Mouse (Mus musculus): ENCODE results near the gene Idh3a. TPM values are rescaled to one million over a fixed set of nuclear protein-coding genes. Genes with fewer than 3 reads are reported as not detected.

Idh3a gene
- polyA plus RNA-seq, 1 experiment from 2014 or later: 55.1 TPM

DNA sequence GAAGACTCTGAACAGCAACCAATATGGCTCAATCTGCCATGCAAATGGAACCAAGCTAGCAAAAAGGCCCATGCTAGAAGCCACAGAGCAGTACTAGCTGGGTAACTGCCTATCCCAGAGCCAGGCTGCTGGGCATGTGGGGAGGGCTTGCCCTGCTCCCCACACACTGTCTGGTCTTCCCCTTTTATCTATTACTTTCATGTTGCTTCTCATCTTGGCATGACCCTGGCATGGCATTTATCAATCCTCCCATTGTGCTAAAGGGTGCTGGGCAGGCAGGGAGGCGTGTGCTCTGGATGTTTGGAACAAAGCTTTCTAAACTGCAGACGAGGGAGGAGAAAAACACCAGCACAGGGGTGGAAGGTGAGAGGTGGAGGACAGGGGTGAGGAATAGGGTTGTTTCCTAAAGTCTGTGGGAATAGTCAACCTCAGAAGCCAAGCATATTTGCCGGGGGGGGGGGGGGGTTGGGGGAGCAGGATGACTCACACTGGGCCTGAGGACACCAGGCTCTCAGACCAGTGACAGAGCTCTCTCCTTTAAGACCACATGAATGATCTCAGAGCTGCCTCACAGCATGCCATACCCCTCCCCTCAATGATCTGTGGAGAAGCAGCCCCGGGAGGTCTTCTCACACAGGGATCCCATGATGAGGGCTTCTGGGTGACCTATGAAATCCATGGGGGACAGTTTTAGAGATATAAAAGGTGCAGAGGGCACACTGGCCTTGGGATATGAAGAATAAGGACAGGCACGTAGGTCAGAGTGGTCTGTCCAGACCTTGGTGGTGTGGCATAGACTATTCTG lies 51.6 kb downstream of the Idh3a start:
- Histone ChIP-seq H3K9me3 (replicated peaks; ENCODE audit: control insufficient read depth, low read length) (no peaks in the 10 kb centered on the region), H3K36me3 (ENCODE audit: control insufficient read depth, insufficient read depth) (no peaks in the 10 kb centered on the region), H3K4me1 (ENCODE audit: control insufficient read depth, low read depth, low read length) (no peaks in the 10 kb centered on the region; the same call in 1 of the 2 replicates), H3K4me3 (ENCODE audit: low read depth, low read length) (no peak overlapping the region), H3K9ac (ENCODE audit: low read depth, low read length) (no peak overlapping the region), H3K27ac (ENCODE audit: low read length) (no peak overlapping the region), H3K4me2 (ENCODE audit: low read depth, low read length) (no peak overlapping the region), H3K27me3 (ENCODE audit: control insufficient read depth, insufficient read depth, low read depth, low read length) (no peaks in the 10 kb centered on the region)
- WGBS (ENCODE audit: insufficient replicate concordance): 55% methylated on average over 5 of the region's 5 CpGs
- no peak for ATAC-seq (ENCODE audit: low read depth)

DNA sequence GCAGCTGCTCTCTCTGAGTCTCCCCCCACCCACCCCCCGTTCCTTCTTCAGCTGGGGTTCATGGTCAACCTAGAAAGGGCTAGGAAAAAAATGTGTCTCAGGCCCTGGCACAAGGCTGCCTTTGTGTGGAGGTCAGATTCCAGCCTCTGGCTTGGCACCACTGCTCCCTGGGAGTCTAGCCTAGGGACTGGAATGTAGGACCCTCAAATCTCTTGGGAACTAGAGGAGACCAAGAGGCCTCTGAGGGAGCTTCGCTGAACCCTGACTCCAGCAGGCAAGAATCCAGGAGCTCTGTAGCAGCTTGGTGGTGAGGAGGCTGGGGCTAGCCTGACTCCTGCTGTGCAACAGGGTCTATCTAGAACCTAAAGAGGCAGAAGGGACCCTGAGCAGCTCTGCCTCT lies 53.1 kb downstream of the Idh3a start:
- 33% methylated on average over 2 of the region's 2 CpGs for WGBS (ENCODE audit: insufficient replicate concordance)
- H3K4me2 ChIP-seq (ENCODE audit: low read depth, low read length): no peak overlapping the region
- no peaks in the 10 kb centered on the region; the same call in 1 of the 2 replicates for H3K4me1 ChIP-seq (ENCODE audit: control insufficient read depth, low read depth, low read length)
- no peak overlapping the region for H3K27ac ChIP-seq (ENCODE audit: low read length)
- no peaks in the 10 kb centered on the region for H3K9me3 ChIP-seq (replicated peaks; ENCODE audit: control insufficient read depth, low read length)
- H3K27me3 ChIP-seq (ENCODE audit: control insufficient read depth, insufficient read depth, low read depth, low read length): no peaks in the 10 kb centered on the region
- no peak overlapping the region for H3K4me3 ChIP-seq (ENCODE audit: low read depth, low read length)
- ATAC-seq (ENCODE audit: low read depth): no peak
- no peaks in the 10 kb centered on the region for H3K36me3 ChIP-seq (ENCODE audit: control insufficient read depth, insufficient read depth)
- no peak overlapping the region for H3K9ac ChIP-seq (ENCODE audit: low read depth, low read length)

DNA sequence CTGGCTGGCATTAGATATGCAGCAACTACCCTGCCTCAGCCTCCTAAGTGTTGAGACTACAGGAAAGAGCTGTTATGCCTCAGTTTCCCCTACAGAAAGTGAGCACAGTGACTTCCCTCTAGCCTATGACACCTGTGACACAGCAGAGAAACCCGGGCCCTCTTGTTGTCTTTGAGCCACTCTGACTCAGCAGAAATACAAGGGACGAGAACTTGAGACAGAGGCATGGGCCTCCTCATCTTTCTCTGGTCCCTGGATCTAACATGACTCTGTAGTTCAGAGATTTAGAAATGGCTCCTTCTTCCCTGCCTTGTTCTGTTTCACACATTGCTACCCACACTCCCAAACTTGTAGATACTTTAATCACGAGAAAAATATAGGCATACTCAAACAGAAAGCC lies 55.4 kb downstream of the Idh3a start:
- Histone ChIP-seq H3K27ac (ENCODE audit: low read length) (no peak overlapping the region), H3K27me3 (ENCODE audit: control insufficient read depth, insufficient read depth, low read depth, low read length) (no peaks in the 10 kb centered on the region), H3K4me2 (ENCODE audit: low read depth, low read length) (no peak overlapping the region), H3K4me1 (ENCODE audit: control insufficient read depth, low read depth, low read length) (no peaks in the 10 kb centered on the region; the same call in 1 of the 2 replicates), H3K36me3 (ENCODE audit: control insufficient read depth, insufficient read depth) (no peaks in the 10 kb centered on the region), H3K4me3 (ENCODE audit: low read depth, low read length) (no peak overlapping the region), H3K9ac (ENCODE audit: low read depth, low read length) (no peak overlapping the region), H3K9me3 (replicated peaks; ENCODE audit: control insufficient read depth, low read length) (no peaks in the 10 kb centered on the region)
- WGBS (ENCODE audit: insufficient replicate concordance): 36% methylated on average over 3 of the region's 3 CpGs
- ATAC-seq (ENCODE audit: low read depth): no peak

DNA sequence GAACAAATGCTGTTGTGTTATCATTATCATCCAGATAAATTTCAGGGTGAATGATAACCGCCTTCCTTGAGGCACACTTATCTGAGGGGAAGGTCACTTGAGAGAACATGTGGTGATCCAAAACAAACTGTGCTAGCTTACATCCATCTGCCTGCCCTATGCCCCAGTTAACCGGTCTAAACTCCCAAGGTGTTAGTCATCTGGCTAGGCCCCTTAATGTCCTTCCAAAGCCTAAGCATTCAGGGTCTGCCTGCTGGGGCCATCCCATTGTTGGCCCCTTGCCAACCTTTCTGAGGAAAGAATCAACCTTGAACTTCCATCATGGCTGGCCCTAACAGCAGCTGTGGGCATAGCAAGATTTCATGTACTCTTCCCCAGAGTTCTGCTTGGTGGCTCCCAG lies 56.0 kb downstream of the Idh3a start:
- no peak overlapping the region for H3K9ac ChIP-seq (ENCODE audit: low read depth, low read length)
- no peaks in the 10 kb centered on the region for H3K36me3 ChIP-seq (ENCODE audit: control insufficient read depth, insufficient read depth)
- no peak for ATAC-seq (ENCODE audit: low read depth)
- H3K9me3 ChIP-seq (replicated peaks; ENCODE audit: control insufficient read depth, low read length): no peaks in the 10 kb centered on the region
- no peak overlapping the region for H3K27ac ChIP-seq (ENCODE audit: low read length)
- 55% methylated on average over 2 of the region's 2 CpGs for WGBS (ENCODE audit: insufficient replicate concordance)
- no peak overlapping the region for H3K4me3 ChIP-seq (ENCODE audit: low read depth, low read length)
- H3K4me2 ChIP-seq (ENCODE audit: low read depth, low read length): no peak overlapping the region
- no peaks in the 10 kb centered on the region for H3K27me3 ChIP-seq (ENCODE audit: control insufficient read depth, insufficient read depth, low read depth, low read length)
- no peaks in the 10 kb centered on the region; the same call in 1 of the 2 replicates for H3K4me1 ChIP-seq (ENCODE audit: control insufficient read depth, low read depth, low read length)

DNA sequence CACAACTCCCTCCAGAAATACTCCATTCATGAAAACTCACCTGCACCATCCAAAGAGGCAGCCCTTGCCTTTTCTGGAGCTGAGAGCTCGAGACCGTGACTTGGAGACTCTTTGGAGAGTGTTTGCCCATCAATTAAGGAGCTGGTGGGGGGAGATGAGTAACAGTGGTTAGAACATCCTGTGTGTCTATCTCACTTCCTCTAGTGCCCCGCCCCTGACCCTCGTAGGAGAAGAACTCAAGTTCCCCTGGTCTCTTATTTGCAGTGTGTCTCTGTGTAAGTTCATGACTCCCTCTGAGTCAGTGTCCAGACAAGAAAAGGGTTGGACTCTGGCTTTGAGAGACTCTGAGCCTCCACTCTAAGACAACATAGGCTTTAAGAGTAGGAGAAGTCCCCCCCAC lies 56.4 kb downstream of the Idh3a start:
- WGBS (ENCODE audit: insufficient replicate concordance): 13% methylated on average over 4 of the region's 4 CpGs
- Histone ChIP-seq H3K4me2 (ENCODE audit: low read depth, low read length) (no peak overlapping the region), H3K27ac (ENCODE audit: low read length) (no peak overlapping the region), H3K4me3 (ENCODE audit: low read depth, low read length) (no peak overlapping the region), H3K9me3 (replicated peaks; ENCODE audit: control insufficient read depth, low read length) (no peaks in the 10 kb centered on the region), H3K9ac (ENCODE audit: low read depth, low read length) (no peak overlapping the region), H3K27me3 (ENCODE audit: control insufficient read depth, insufficient read depth, low read depth, low read length) (no peaks in the 10 kb centered on the region), H3K36me3 (ENCODE audit: control insufficient read depth, insufficient read depth) (no peaks in the 10 kb centered on the region), H3K4me1 (ENCODE audit: control insufficient read depth, low read depth, low read length) (no peaks in the 10 kb centered on the region; the same call in 1 of the 2 replicates)
- no peak for ATAC-seq (ENCODE audit: low read depth)

DNA sequence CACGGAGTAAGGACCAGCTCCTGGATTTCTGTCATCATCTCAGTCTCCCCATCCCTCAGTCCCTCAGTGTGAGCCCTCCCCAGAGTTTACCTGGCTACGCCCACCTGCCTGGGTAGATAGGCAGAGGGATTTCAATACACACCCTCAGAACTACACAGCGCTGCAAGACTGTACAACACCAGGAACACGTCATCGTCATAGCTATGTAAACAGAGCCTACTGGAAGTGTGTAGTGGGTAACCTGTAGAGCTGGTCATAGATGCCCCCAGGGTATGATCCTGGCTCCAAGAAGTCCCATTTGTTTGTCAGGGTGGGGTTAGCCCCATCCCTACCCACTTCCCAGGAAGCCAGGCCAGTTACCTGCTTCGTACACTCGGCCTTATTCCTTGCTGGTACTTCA lies 57.0 kb downstream of the Idh3a start:
- H3K9me3 ChIP-seq (replicated peaks; ENCODE audit: control insufficient read depth, low read length): no peaks in the 10 kb centered on the region
- no peak for ATAC-seq (ENCODE audit: low read depth)
- H3K9ac ChIP-seq (ENCODE audit: low read depth, low read length): no peak overlapping the region
- H3K27ac ChIP-seq (ENCODE audit: low read length): no peak overlapping the region
- 74% methylated on average over 7 of the region's 7 CpGs for WGBS (ENCODE audit: insufficient replicate concordance)
- H3K4me2 ChIP-seq (ENCODE audit: low read depth, low read length): no peak overlapping the region
- no peak overlapping the region for H3K4me3 ChIP-seq (ENCODE audit: low read depth, low read length)
- no peaks in the 10 kb centered on the region; the same call in 1 of the 2 replicates for H3K4me1 ChIP-seq (ENCODE audit: control insufficient read depth, low read depth, low read length)
- H3K27me3 ChIP-seq (ENCODE audit: control insufficient read depth, insufficient read depth, low read depth, low read length): no peaks in the 10 kb centered on the region
- H3K36me3 ChIP-seq (ENCODE audit: control insufficient read depth, insufficient read depth): no peaks in the 10 kb centered on the region

DNA sequence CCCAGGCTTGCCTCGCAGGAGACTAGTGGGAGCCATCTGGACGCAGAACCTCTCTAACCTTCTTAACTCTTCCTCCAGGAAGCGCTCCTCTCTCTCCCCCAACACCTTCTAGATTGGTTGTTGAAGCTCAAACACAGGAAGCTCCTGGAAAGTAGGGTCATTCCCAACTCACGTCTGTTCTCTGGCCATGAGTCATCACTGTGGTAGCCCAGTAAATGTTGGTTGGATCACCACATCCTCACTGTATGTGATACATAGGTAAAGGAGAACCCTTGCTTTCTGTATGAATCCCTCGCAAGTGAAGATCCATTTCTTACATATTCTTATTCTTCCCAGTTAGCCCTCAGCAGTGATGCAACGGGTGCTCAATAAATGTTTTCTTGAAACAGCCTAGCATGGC lies 59.4 kb downstream of the Idh3a start:
- Histone ChIP-seq H3K4me2 (ENCODE audit: low read depth, low read length) (no peak overlapping the region), H3K27ac (ENCODE audit: low read length) (no peak overlapping the region), H3K4me3 (ENCODE audit: low read depth, low read length) (no peak overlapping the region), H3K9ac (ENCODE audit: low read depth, low read length) (no peak overlapping the region), H3K27me3 (ENCODE audit: control insufficient read depth, insufficient read depth, low read depth, low read length) (no peaks in the 10 kb centered on the region), H3K4me1 (ENCODE audit: control insufficient read depth, low read depth, low read length) (no peaks in the 10 kb centered on the region; the same call in 1 of the 2 replicates), H3K9me3 (replicated peaks; ENCODE audit: control insufficient read depth, low read length) (no peaks in the 10 kb centered on the region), H3K36me3 (ENCODE audit: control insufficient read depth, insufficient read depth) (no peaks in the 10 kb centered on the region)
- ATAC-seq (ENCODE audit: low read depth): no peak
- 55% methylated on average over 6 of the region's 6 CpGs for WGBS (ENCODE audit: insufficient replicate concordance)

DNA sequence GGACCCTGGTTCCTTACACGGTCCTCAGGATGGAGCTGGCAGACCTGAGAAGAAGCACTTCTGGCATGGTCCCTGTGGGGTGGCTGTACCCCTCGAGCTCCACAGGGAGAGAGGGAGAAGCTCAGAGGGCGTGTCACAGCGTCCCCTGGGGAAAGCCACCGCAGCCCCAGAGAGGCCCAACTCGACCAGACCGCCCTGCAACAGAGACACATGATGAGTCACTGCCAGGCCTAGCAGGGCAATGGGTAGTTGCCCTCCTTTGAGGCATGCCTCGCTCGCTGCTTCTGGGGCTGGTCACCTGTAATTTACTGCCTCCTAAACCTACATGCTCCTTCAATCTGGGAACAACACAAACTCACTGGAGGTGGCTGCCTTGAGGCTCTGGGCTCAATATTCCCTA lies 60.1 kb downstream of the Idh3a start:
- Histone ChIP-seq H3K9me3 (replicated peaks; ENCODE audit: control insufficient read depth, low read length) (no peaks in the 10 kb centered on the region), H3K27me3 (ENCODE audit: control insufficient read depth, insufficient read depth, low read depth, low read length) (no peaks in the 10 kb centered on the region), H3K9ac (ENCODE audit: low read depth, low read length) (no peak overlapping the region), H3K4me1 (ENCODE audit: control insufficient read depth, low read depth, low read length) (no peaks in the 10 kb centered on the region; the same call in 1 of the 2 replicates), H3K27ac (ENCODE audit: low read length) (no peak overlapping the region), H3K4me3 (ENCODE audit: low read depth, low read length) (no peak overlapping the region), H3K36me3 (ENCODE audit: control insufficient read depth, insufficient read depth) (no peaks in the 10 kb centered on the region), H3K4me2 (ENCODE audit: low read depth, low read length) (no peak overlapping the region)
- 54% methylated on average over 9 of the region's 9 CpGs for WGBS (ENCODE audit: insufficient replicate concordance)
- ATAC-seq (ENCODE audit: low read depth): no peak

DNA sequence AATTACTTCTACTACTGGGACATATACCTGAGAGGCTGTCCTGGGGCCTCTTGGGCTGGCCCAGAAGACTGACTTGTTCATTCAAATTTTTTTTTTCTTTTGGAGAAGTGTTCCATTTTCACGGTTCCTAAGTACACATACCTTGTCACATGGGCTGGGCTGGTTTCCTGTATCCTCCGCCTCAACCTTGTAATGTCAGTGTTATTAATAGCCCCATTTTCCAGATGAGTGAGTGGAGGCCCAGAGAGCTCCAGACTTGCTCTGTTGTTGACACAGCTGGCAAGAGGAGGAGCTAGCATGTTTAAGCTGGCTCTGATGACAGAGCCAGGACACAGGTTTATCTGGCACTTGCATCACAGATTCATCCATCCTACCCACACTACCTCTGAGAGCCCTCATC lies 61.3 kb downstream of the Idh3a start:
- no peaks in the 10 kb centered on the region for H3K9me3 ChIP-seq (replicated peaks; ENCODE audit: control insufficient read depth, low read length)
- H3K4me1 ChIP-seq (ENCODE audit: control insufficient read depth, low read depth, low read length): no peaks in the 10 kb centered on the region
- no peaks in the 10 kb centered on the region for H3K36me3 ChIP-seq (ENCODE audit: control insufficient read depth, insufficient read depth)
- no peak overlapping the region for H3K9ac ChIP-seq (ENCODE audit: low read depth, low read length)
- no peak for ATAC-seq (ENCODE audit: low read depth)
- WGBS (ENCODE audit: insufficient replicate concordance): 46% methylated on average over 2 of the region's 2 CpGs
- H3K4me3 ChIP-seq (ENCODE audit: low read depth, low read length): no peak overlapping the region
- no peak overlapping the region for H3K4me2 ChIP-seq (ENCODE audit: low read depth, low read length)
- H3K27ac ChIP-seq (ENCODE audit: low read length): no peak overlapping the region
- H3K27me3 ChIP-seq (ENCODE audit: control insufficient read depth, insufficient read depth, low read depth, low read length): no peaks in the 10 kb centered on the region

Data from liver, embryonic 16.5 days (tissue).